Mouse (Mus musculus) CD4-positive naive resting alpha-beta T cell, adult 76 days (primary cell): ENCODE results near the gene Ube2i. TPM values are rescaled to one million over a fixed set of nuclear protein-coding genes. Genes with fewer than 3 reads are reported as not detected.

Experiments
- total RNA-seq: library from RNA; stranded (reverse); gene quantifications from one replicate; pipeline ENCODE4 v1.2.4, GENCODE M21; 2023

The Ube2i gene
- total RNA-seq, result 448 TPM

DNA sequence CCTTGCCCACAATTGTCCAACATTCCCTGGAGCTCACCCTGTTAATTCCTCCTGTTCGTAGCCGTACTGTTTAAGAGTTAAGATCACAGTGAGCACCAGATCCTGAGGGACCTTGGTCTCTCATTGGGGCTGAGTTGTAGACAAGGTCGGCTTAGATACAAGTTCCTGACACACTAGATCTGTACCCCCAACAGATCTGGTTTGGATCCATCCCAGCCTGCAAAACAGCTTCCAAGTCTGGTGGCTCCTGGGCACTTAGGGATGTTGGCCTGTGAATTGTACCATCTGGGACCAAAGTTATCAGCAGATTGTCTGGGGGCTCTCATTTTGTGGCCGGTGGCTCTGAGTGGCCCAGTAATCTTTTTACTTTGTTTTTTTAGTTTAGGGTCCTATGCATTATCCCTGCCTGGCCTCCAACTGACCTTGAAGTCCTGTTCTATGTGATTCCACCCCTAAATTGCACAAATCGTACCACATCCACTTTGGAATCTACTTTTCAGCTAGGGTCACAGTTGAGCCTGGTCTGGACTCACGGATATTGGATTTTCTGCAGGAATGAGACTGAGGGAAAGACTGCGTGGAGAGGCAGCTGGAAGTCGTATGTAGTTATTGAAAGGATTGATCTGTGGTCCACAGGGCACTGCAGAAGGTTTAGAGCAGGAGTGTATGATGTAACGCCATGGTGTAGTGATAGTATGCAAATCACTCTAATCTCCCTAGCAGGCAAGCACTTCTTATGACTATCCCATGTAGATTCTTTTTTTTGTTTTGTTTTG lies at the start of gene Ube2i:
Gene Ube2i, minus strand, starts transcription at position 52 of the 776 bp plus-strand sequence.

GRCm38 (mm10) chr17:25318354-25318753 lies 43.9 kb upstream of the Ube2i start, which contains the start of gene Prss29:
Gene Prss29 (plus strand): TSS chr17:25318654.

GRCm38 (mm10) chr17:25308346-25308745 lies 33.9 kb upstream of the Ube2i start, which contains the start of gene Prss28:
Gene Prss28 (plus strand): TSS chr17:25308646.

DNA sequence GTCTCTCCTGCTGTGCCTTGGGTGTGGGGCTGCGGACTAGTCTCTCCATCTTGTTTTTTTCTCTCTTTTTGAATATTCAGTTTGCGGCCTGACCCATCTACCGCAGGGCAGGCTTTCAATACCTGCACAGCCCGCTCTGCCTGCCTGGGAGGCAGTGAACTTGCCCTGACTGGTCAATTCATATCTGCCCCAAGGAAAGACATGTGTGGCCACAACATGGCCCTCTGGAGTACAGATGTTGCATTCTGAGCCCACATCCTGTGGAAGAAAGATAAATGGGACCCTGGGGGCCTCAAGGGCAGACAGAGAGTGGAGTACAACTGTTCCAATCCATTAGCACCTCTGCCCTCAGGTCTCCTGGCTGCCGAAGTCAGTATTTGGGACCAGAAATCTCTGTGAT lies 23.7 kb upstream of the Ube2i start, which contains the start of gene Prss34:
Gene Prss34, plus strand, starts transcription at position 301 of the 400 bp plus-strand sequence.

GRCm38 (mm10) chr17:25256140-25256754 lies 18.2 kb downstream of the Ube2i start, which contains the start of gene Baiap3:
Gene Baiap3 (minus strand): TSS chr17:25256364.

DNA sequence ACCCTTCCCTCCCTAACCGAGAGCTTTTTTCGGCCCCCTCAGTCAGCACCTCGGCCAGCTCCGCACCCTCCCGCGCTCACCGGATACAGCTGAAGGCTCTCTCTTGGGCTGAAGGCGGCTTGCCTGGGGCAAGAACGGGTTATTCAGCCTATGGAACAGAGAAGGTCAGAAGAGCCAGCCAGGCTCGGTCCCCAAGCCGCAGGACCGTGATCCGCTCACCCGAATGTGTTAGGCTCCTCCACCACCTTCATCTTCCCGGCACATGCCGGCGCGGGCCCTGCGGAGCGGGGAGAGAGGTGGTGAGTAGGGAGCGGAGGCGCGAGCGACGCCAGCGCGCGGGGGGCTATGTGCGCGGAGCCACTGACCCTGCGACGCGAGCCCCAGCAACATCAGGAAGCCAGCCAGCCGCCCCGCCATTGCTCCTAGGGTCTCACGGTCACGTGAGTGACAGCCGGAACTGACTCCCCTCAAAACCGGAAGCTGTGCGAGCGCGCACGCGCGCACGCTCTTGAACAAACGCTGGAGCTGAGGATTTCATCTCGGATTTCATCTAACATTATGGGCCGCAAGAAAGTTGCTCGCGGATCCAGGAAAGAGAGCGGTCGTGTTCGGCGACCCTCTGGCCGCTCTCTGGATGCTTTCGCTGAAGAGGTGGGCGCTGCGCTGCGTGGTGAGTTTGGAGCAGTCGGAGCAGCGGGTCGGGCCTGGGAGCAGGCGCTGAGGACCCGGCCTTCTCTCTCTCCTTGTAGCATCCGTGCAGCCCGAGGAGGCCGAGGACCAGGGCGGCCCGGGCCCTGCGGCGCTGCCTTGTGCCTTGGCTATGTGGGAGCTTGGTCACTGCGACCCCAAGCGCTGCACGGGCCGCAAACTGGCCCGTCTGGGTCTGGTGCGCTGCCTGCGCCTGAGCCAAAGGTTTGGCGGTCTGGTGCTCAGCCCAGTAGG lies 34.5 kb downstream of the Ube2i start, which contains the start of the genes Gnptg and Tsr3:
Gene Gnptg, minus strand, starts transcription at position 430 of the 942 bp plus-strand sequence.
Gene Tsr3, plus strand, starts transcription at position 476 of the 942 bp plus-strand sequence.

Other genes with a start within 250 kb of the Ube2i start
- gene Tmem204, start 191.0 kb downstream of the Ube2i start, total RNA-seq, result not detected
- 37.1 TPM for gene Telo2, start 158.7 kb downstream of the Ube2i start, total RNA-seq
- gene Ptx4, start 153.9 kb downstream of the Ube2i start, total RNA-seq, result not detected
- gene Clcn7, start 141.2 kb downstream of the Ube2i start, total RNA-seq, result 33.9 TPM
- gene Ccdc154, start 112.2 kb downstream of the Ube2i start, total RNA-seq, result 0.29 TPM
- gene Gm38655, start 99.2 kb downstream of the Ube2i start, total RNA-seq, result not detected
- 10.6 TPM for gene BC003965, start 90.1 kb downstream of the Ube2i start, total RNA-seq
- gene Unkl, start 86.2 kb downstream of the Ube2i start, total RNA-seq, result 97.5 TPM
- gene Gnptg, start 34.5 kb downstream of the Ube2i start, total RNA-seq, result 37.9 TPM
- gene Tsr3, start 34.5 kb downstream of the Ube2i start, total RNA-seq, result 17.6 TPM
- 5.7 TPM for gene Baiap3, start 18.3 kb downstream of the Ube2i start, total RNA-seq
- 1.1 TPM for gene Prss34, start 23.8 kb upstream of the Ube2i start, total RNA-seq
- gene Prss28, start 34.0 kb upstream of the Ube2i start, total RNA-seq, result not detected
- gene Prss29, start 44.0 kb upstream of the Ube2i start, total RNA-seq, result not detected
- gene Tpsab1, start 70.9 kb upstream of the Ube2i start, total RNA-seq, result not detected
- gene Tpsb2, start 91.7 kb upstream of the Ube2i start, total RNA-seq, result not detected
- not detected for gene Tpsg1, start 94.7 kb upstream of the Ube2i start, total RNA-seq
- gene Cacna1h, start 159.2 kb upstream of the Ube2i start, total RNA-seq, result 1.1 TPM
- gene Tekt4, start 180.0 kb upstream of the Ube2i start, total RNA-seq, result not detected
- gene Sstr5, start 222.7 kb upstream of the Ube2i start, total RNA-seq, result not detected